Mouse (Mus musculus) embryonic fibroblast, embryonic 13.5 days (primary cell): ENCODE measurements around the gene Ubtf.

Experiments
- CTCF ChIP-seq: IDR thresholded peaks from 2 replicates; pipeline ENCODE4 v1.5.1; 2011; ENCODE audit warnings: mild to moderate bottlenecking, control low read depth, low read length, moderate library complexity, borderline replicate concordance; ENCODE audit not compliant: insufficient read depth
- POLR2A ChIP-seq: IDR thresholded peaks from 2 replicates; pipeline ENCODE4 v1.6.1; 2011; ENCODE audit warnings: low read depth, mild to moderate bottlenecking, control low read depth, low read length, moderate library complexity

DNA sequence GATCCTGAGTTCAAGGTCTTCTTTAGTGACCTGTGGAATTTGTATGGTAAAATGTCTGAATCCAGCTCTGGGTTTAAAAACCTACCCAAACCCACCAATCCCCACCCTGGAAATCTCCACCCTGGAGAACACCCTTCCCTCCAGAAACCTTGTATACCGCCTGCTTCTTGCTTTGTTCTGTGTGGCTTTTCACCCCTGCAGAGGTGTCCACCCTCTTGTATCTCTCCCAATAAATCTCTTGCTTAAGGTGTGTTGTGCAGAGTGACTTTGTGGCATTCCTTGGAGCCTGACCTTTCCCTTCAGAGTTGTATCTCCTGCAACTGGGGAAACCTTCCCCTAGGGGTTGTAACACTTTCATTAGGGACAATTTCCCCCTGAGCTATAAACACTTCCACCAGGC is 18.4 kb upstream of the Ubtf start:
- TF ChIP-seq POLR2A (no peak), CTCF (no peak)
